Mouse (Mus musculus) left cerebral cortex, postnatal 10 days (tissue): ENCODE data around the gene Vwa7. TPM values are rescaled to one million over a fixed set of nuclear protein-coding genes. Genes with fewer than 3 reads are reported as not detected.

ENCODE experiments used
- DNase-seq, 2 experiments: peaks; one replicate each; pipeline ENCODE4 v3.0.0; 2021 to 2022; ENCODE audit warnings: low spot score in 2 of 2, mixed read lengths in 1 of 2; ENCODE audit errors: extremely low spot score in 1 of 2
- intact Hi-C: fragments of 180-260 bp; cut with DNase I; formaldehyde crosslinking; loops from one replicate; pipeline ENCODE4 v1.15.1; 2025
- total RNA-seq, 2 experiments: library from RNA; stranded (reverse); gene quantifications; 2 replicates each; pipeline ENCODE4 v1.2.3; 2021

Gene Vwa7
- total RNA-seq, 2 experiments from 2014 or later: 0.18 to 0.19 TPM

GRCm38 (mm10) chr17:35071454-35071853 is 55.1 kb downstream of the Vwa7 start:
- intact Hi-C loops: no loop called here
- DNase-seq: no peak

GRCm38 (mm10) chr17:35074097-35074496 is 57.7 kb downstream of the Vwa7 start:
- no peak for DNase-seq
- intact Hi-C loops: no loop called here

Other genes with a start within 250 kb of the Vwa7 start
- gene Cyp21a1, start 212.0 kb upstream of the Vwa7 start, total RNA-seq: not detected
- gene Stk19, start 179.6 kb upstream of the Vwa7 start, total RNA-seq: 10 to 100 TPM; 57.4 to 69.4 TPM
- 10 to 100 TPM; 31.2 to 33.1 TPM for gene Dxo, start 179.6 kb upstream of the Vwa7 start, total RNA-seq
- 10 to 100 TPM; 66.7 to 78.0 TPM for gene Skiv2l, start 166.4 kb upstream of the Vwa7 start, total RNA-seq
- gene Nelfe, start 166.2 kb upstream of the Vwa7 start, total RNA-seq: 10 to 100 TPM; 28.1 to 28.4 TPM
- under 1 TPM; 0.51 to 0.62 TPM for gene Cfb, start 154.1 kb upstream of the Vwa7 start, total RNA-seq
- 1 to 10 TPM; 6.3 to 6.8 TPM for gene Zbtb12, start 137.1 kb upstream of the Vwa7 start, total RNA-seq
- not detected for gene Gm20547, start 134.5 kb upstream of the Vwa7 start, total RNA-seq
- 1 to 10 TPM; 2.1 to 2.9 TPM for gene C2, start 118.3 kb upstream of the Vwa7 start, total RNA-seq
- 100 to 1,000 TPM; 174 to 181 TPM for gene Ehmt2, start 118.1 kb upstream of the Vwa7 start, total RNA-seq
- gene Slc44a4, start 102.1 kb upstream of the Vwa7 start, total RNA-seq: under 1 TPM; 0.14 to 0.30 TPM
- gene Neu1, start 85.3 kb upstream of the Vwa7 start, total RNA-seq: 10 to 100 TPM; 23.8 to 27.3 TPM
- 1 to 10 TPM; 1.2 to 2.0 TPM for gene Hspa1b, start 57.3 kb upstream of the Vwa7 start, total RNA-seq
- not detected for gene Gm20481, start 46.7 kb upstream of the Vwa7 start, total RNA-seq
- 1 to 10 TPM; 3.0 to 5.4 TPM for gene Hspa1a, start 44.4 kb upstream of the Vwa7 start, total RNA-seq
- gene Hspa1l, start 43.9 kb upstream of the Vwa7 start, total RNA-seq: under 1 TPM in 1 of 2 experiments, not detected in 1; 0.20 TPM
- 10 to 100 TPM; 25.4 to 27.2 TPM for gene Lsm2, start 34.7 kb upstream of the Vwa7 start, total RNA-seq
- 10 to 100 TPM; 55.1 to 56.7 TPM for gene Vars, start 15.6 kb upstream of the Vwa7 start, total RNA-seq
- 1 to 10 TPM in 1 of 2 experiments, under 1 TPM in 1; 0.83 to 1.0 TPM for gene Sapcd1, start 11.4 kb downstream of the Vwa7 start, total RNA-seq
- gene Msh5, start 30.2 kb downstream of the Vwa7 start, total RNA-seq: under 1 TPM; 0.81 to 0.97 TPM
- gene Clic1, start 33.4 kb downstream of the Vwa7 start, total RNA-seq: 10 to 100 TPM; 14.3 to 15.8 TPM
- 10 to 100 TPM; 26.3 to 31.1 TPM for gene Ddah2, start 42.5 kb downstream of the Vwa7 start, total RNA-seq
- gene Ly6g6c, start 48.8 kb downstream of the Vwa7 start, total RNA-seq: not detected
- not detected for gene Mpig6b, start 49.6 kb downstream of the Vwa7 start, total RNA-seq
- 1 to 10 TPM; 1.6 to 2.3 TPM for gene Ly6g6e, start 60.3 kb downstream of the Vwa7 start, total RNA-seq
- 1 to 10 TPM in 1 of 2 experiments, not detected in 1; 1.1 TPM for gene Ly6g6d, start 61.5 kb downstream of the Vwa7 start, total RNA-seq
- not detected for gene Ly6g6f, start 69.0 kb downstream of the Vwa7 start, total RNA-seq
- gene Abhd16a, start 72.7 kb downstream of the Vwa7 start, total RNA-seq: 10 to 100 TPM; 84.4 to 91.5 TPM
- gene Ly6g5c, start 91.7 kb downstream of the Vwa7 start, total RNA-seq: not detected
- gene Ly6g5b, start 98.8 kb downstream of the Vwa7 start, total RNA-seq: under 1 TPM; 0.58 to 0.81 TPM
- gene Gpank1, start 104.9 kb downstream of the Vwa7 start, total RNA-seq: 10 to 100 TPM; 13.2 to 17.7 TPM
- 100 to 1,000 TPM; 196 to 210 TPM for gene Csnk2b, start 105.5 kb downstream of the Vwa7 start, total RNA-seq
- 10 to 100 TPM; 23.8 to 24.6 TPM for gene D17H6S53E, start 109.8 kb downstream of the Vwa7 start, total RNA-seq
- under 1 TPM in 1 of 2 experiments, not detected in 1; 0.34 TPM for gene Apom, start 115.5 kb downstream of the Vwa7 start, total RNA-seq
- gene Bag6, start 118.6 kb downstream of the Vwa7 start, total RNA-seq: 100 to 1,000 TPM; 297 to 299 TPM
- 100 to 1,000 TPM; 261 to 270 TPM for gene Prrc2a, start 148.3 kb downstream of the Vwa7 start, total RNA-seq
- gene Aif1, start 159.5 kb downstream of the Vwa7 start, total RNA-seq: 10 to 100 TPM in 1 of 2 experiments, 1 to 10 TPM in 1; 8.0 to 12.5 TPM
- 10 to 100 TPM; 13.7 to 14.9 TPM for gene Lst1, start 171.9 kb downstream of the Vwa7 start, total RNA-seq
- gene Ltb, start 177.9 kb downstream of the Vwa7 start, total RNA-seq: 1 to 10 TPM in 1 of 2 experiments, under 1 TPM in 1; 0.77 to 1.4 TPM
- under 1 TPM in 1 of 2 experiments, not detected in 1; 0.19 TPM for gene Tnf, start 185.4 kb downstream of the Vwa7 start, total RNA-seq
- 1 to 10 TPM in 1 of 2 experiments, under 1 TPM in 1; 0.51 to 1.1 TPM for gene Lta, start 188.8 kb downstream of the Vwa7 start, total RNA-seq
- gene Gm16181, start 204.3 kb downstream of the Vwa7 start, total RNA-seq: not detected
- gene Atp6v1g2, start 217.1 kb downstream of the Vwa7 start, total RNA-seq: 100 to 1,000 TPM; 329 to 351 TPM
- gene Nfkbil1, start 219.2 kb downstream of the Vwa7 start, total RNA-seq: 10 to 100 TPM; 12.7 to 14.6 TPM
- 100 to 1,000 TPM; 255 to 261 TPM for gene Ddx39b, start 225.2 kb downstream of the Vwa7 start, total RNA-seq
- 10 to 100 TPM; 18.2 to 21.5 TPM for gene H2-D1, start 246.2 kb downstream of the Vwa7 start, total RNA-seq